In genomic region chr5:52964209-52964608, GRCm38 (mm10) we compare ENCODE assay signal across 22 mouse cellular contexts.
DNase-seq lines count a peak whose midpoint lies in the region; ATAC-seq and TF ChIP-seq lines count a peak whose summit lies in the region.
"Had no signal": no experiment of that assay in that cellular context is flagged by ENCODE, and none has a peak within 500 bp of the region (broad histone marks: within the 10 kb centered on the region; RNA-seq: fewer than 3 reads in every experiment).

No protein-coding gene starts in this region.

- H3K9ac ChIP-seq in lung, embryonic 14.5 days, result no peak overlapping the region
- H3K9ac ChIP-seq in lung, embryonic 15.5 days, result no peak overlapping the region
- no peak overlapping the region for H3K9ac ChIP-seq in lung, embryonic 16.5 days (ENCODE audit: low read length)
- H3K9ac ChIP-seq in lung, postnatal 0 days (replicated peaks; ENCODE audit: low read depth), result no peak overlapping the region

- WGBS in lung, embryonic 14.5 days, result 37% methylated on average over 4 of the region's 4 CpGs
- WGBS in lung, embryonic 15.5 days, result 46% methylated on average over 4 of the region's 4 CpGs
- 39% methylated on average over 4 of the region's 4 CpGs for WGBS in lung, embryonic 16.5 days
- whole genome bisulfite sequencing in lung, postnatal 0 days, result 42% methylated on average over 4 of the region's 4 CpGs

- no peaks in the 10 kb centered on the region for H3K36me3 ChIP-seq in lung, embryonic 14.5 days (ENCODE audit: insufficient read depth)
- H3K36me3 ChIP-seq in lung, embryonic 15.5 days, result no peaks in the 10 kb centered on the region
- H3K36me3 ChIP-seq in lung, embryonic 16.5 days (ENCODE audit: control insufficient read depth, insufficient read depth, low read length), result no peaks in the 10 kb centered on the region
- H3K36me3 ChIP-seq in lung, postnatal 0 days (ENCODE audit: insufficient read depth, low read length), result no peaks in the 10 kb centered on the region
- H3K36me3 ChIP-seq: G1E had no signal

- no peak for TF ChIP-seq EP300 in lung, postnatal 0 days (IDR thresholded peaks at IDR 0.05)

- H3K4me3 ChIP-seq in lung, embryonic 14.5 days (ENCODE audit: low read depth, low read length), result no peak overlapping the region
- no peak overlapping the region for H3K4me3 ChIP-seq in lung, embryonic 15.5 days
- no peak overlapping the region for H3K4me3 ChIP-seq in lung, embryonic 16.5 days (ENCODE audit: low read length)
- no peak overlapping the region for H3K4me3 ChIP-seq in lung, postnatal 0 days (ENCODE audit: low read depth, low read length)

- DNase-seq in lung, embryonic 14.5 days, result peak; percentile 84
- DNase-seq in lung, postnatal 14 days, result no peak
- DNase-seq in lung, postnatal 4 days, result no peak
- no peak for DNase-seq in lung, postnatal 36 days
- DNase-seq in lung, postnatal 0 days (ENCODE audit: low spot score), result peak; percentile 31
- DNase-seq in lung, postnatal 25 days (ENCODE audit: low spot score), result no peak
- DNase-seq: adrenal gland, adult 2 months; adrenal gland, adult 8-10 months; adrenal gland, postnatal 10 days; adrenal gland, postnatal 14 days; adrenal gland, postnatal 25 days; adrenal gland, postnatal 36 days; B cell, adult 2 months; cerebellum, adult 11 months; cerebellum, adult 11-12 months had no signal

- no peaks in the 10 kb centered on the region for H3K27me3 ChIP-seq in lung, embryonic 14.5 days (ENCODE audit: insufficient read depth, low read length)
- H3K27me3 ChIP-seq in lung, embryonic 15.5 days, result no peaks in the 10 kb centered on the region
- no peaks in the 10 kb centered on the region for H3K27me3 ChIP-seq in lung, embryonic 16.5 days (ENCODE audit: control insufficient read depth, insufficient read depth, low read depth, low read length)
- H3K27me3 ChIP-seq in lung, postnatal 0 days (replicated peaks; ENCODE audit: insufficient read depth, low read length), result no peaks in the 10 kb centered on the region
- H3K27me3 ChIP-seq: CH12.LX, Patski had no signal

- peak; percentile 91 for ATAC-seq in lung, embryonic 14.5 days (ENCODE audit: insufficient read depth)
- ATAC-seq in lung, embryonic 15.5 days (ENCODE audit: borderline replicate concordance, extremely low read depth, low FRiP score, low TSS enrichment), result peak; percentile 79; the same call in 1 of the 2 replicates
- peak; percentile 86 for ATAC-seq in lung, embryonic 16.5 days (ENCODE audit: low read depth)
- ATAC-seq in lung, postnatal 0 days, result no peak; the same call in 1 of the 2 replicates
- ATAC-seq: activated CD4-positive, CD25-positive, alpha-beta regulatory T cell, adult 4 months; CD4-positive, CD25-positive, alpha-beta regulatory T cell, adult 4 months; Patski had no signal

- no peak overlapping the region for H3K4me2 ChIP-seq in lung, embryonic 14.5 days
- H3K4me2 ChIP-seq in lung, embryonic 15.5 days, result no peak overlapping the region
- no peak overlapping the region for H3K4me2 ChIP-seq in lung, embryonic 16.5 days (ENCODE audit: low read depth, low read length)
- H3K4me2 ChIP-seq in lung, postnatal 0 days (replicated peaks; ENCODE audit: low read depth, low read length), result no peak overlapping the region

- H3K27ac ChIP-seq in lung, embryonic 14.5 days (ENCODE audit: low read depth), result peak overlapping the region; percentile 76
- H3K27ac ChIP-seq in lung, embryonic 15.5 days, result peak overlapping the region; percentile 37
- H3K27ac ChIP-seq in lung, embryonic 16.5 days (ENCODE audit: low read length), result no peak overlapping the region
- no peak overlapping the region for H3K27ac ChIP-seq in lung, postnatal 0 days (ENCODE audit: low read length)

- TF ChIP-seq CTCF in lung, embryonic 14.5 days (IDR thresholded peaks at IDR 0.05; ENCODE audit: low read depth), result no peak
- no peak for TF ChIP-seq CTCF in lung, postnatal 0 days (IDR thresholded peaks at IDR 0.05)

- H3K4me1 ChIP-seq in lung, embryonic 14.5 days (ENCODE audit: insufficient read depth), result no peaks in the 10 kb centered on the region
- no peaks in the 10 kb centered on the region for H3K4me1 ChIP-seq in lung, embryonic 15.5 days
- no peaks in the 10 kb centered on the region for H3K4me1 ChIP-seq in lung, embryonic 16.5 days (replicated peaks; ENCODE audit: control insufficient read depth, insufficient read depth, low read length)
- no peaks in the 10 kb centered on the region for H3K4me1 ChIP-seq in lung, postnatal 0 days (ENCODE audit: insufficient read depth, low read depth, low read length)

- no peaks in the 10 kb centered on the region for H3K9me3 ChIP-seq in lung, embryonic 14.5 days (ENCODE audit: low read depth, low read length)
- H3K9me3 ChIP-seq in lung, embryonic 15.5 days, result no peaks in the 10 kb centered on the region
- no peaks in the 10 kb centered on the region for H3K9me3 ChIP-seq in lung, embryonic 16.5 days (ENCODE audit: control insufficient read depth, low read length)
- H3K9me3 ChIP-seq in lung, postnatal 0 days (ENCODE audit: low read length), result no peaks in the 10 kb centered on the region
- H3K9me3 ChIP-seq: G1E had no signal

Comparison
In these comparisons a context has a peak if more than half of its experiments do, and no peak if none do; other contexts are left out.
1. DNase-seq: peak in lung, embryonic 14.5 days (single experiment) and lung, postnatal 0 days (single experiment); none in lung, postnatal 14 days (single experiment), lung, postnatal 4 days (0 of 2), lung, postnatal 36 days (single experiment) and lung, postnatal 25 days (single experiment).
2. H3K27ac ChIP-seq: peak in lung, embryonic 14.5 days (single experiment) and lung, embryonic 15.5 days (single experiment); none in lung, embryonic 16.5 days (single experiment) and lung, postnatal 0 days (single experiment).